Mouse (Mus musculus): ENCODE measurements around the gene Gm4836. TPM values are rescaled to one million over a fixed set of nuclear protein-coding genes. Genes with fewer than 3 reads are reported as not detected.
"Not testable (repeated sequence)": the region's sequence is repeated elsewhere in the genome, so short reads cannot be mapped to it uniquely, and the experiment has no call there.

The Gm4836 gene
- not detected for total RNA-seq (2021)

GRCm38 (mm10) chrX:28293532-28293931 lies at the start of gene Gm4836:
Gm4836 (minus strand) TSS chrX:28293632.
- intact Hi-C loops (cut with DNase I); DNase-seq (ENCODE audit: low spot score in 2 of 2): not testable (repeated sequence)
